Mouse (Mus musculus) CH12.LX (cell line): ENCODE results near the gene Adamts15. TPM values are rescaled to one million over a fixed set of nuclear protein-coding genes. Genes with fewer than 3 reads are reported as not detected.

Experiments used
- DNase-seq: peaks from one replicate; pipeline ENCODE4 v3.0.0-alpha.2; 2013; ENCODE audit errors: extremely low read depth
- H3K27ac ChIP-seq: 2 replicates; pipeline ENCODE4 v1.5.1; 2012; ENCODE audit warnings: low read depth, mild to moderate bottlenecking, control low read depth, moderate library complexity; ENCODE audit not compliant: insufficient read depth
- H3K27me3 ChIP-seq: replicated peaks from 2 replicates; pipeline ENCODE3; 2012; ENCODE audit warnings: inconsistent platforms
- H3K36me3 ChIP-seq, 2 experiments: replicated peaks in 1 of 2; 2 replicates each; pipeline versions ENCODE3 to v1.6.1; 2012; ENCODE audit warnings: inconsistent platforms in 1 of 2, low read length in 1 of 2, mild to moderate bottlenecking in 1 of 2, mixed read lengths in 1 of 2, moderate library complexity in 1 of 2; ENCODE audit not compliant: control insufficient read depth in 1 of 2, insufficient read depth in 1 of 2
- H3K4me1 ChIP-seq, 2 experiments: 2 replicates each; pipeline ENCODE4 v1.6.1; 2012; ENCODE audit warnings: inconsistent platforms in 1 of 2, moderate library complexity in 1 of 2; ENCODE audit not compliant: insufficient read depth in 2 of 2, control insufficient read depth in 1 of 2
- H3K4me2 ChIP-seq: 2 replicates; pipeline ENCODE4 v1.6.1; 2012; ENCODE audit warnings: low read depth, mild to moderate bottlenecking, control low read depth; ENCODE audit not compliant: poor library complexity, insufficient read depth, severe bottlenecking
- H3K4me3 ChIP-seq, 3 experiments: fragments of 150-350 bp in 1 of 3; sonication (generic) in 1 of 3; replicated peaks in 1 of 3; 2 replicates each; pipeline versions ENCODE3 to v1.5.1; 2011 to 2012; ENCODE audit warnings: low read depth in 2 of 3, low read length in 2 of 3, mild to moderate bottlenecking in 2 of 3, moderate library complexity in 2 of 3, control low read depth in 1 of 3, improper control_type of control experiment in 1 of 3, inconsistent platforms in 1 of 3, mixed read lengths in 1 of 3; ENCODE audit not compliant: poor library complexity in 1 of 3
- H3K79me2 ChIP-seq: replicated peaks from 2 replicates; pipeline ENCODE4 v1.6.1; 2012; ENCODE audit warnings: mild to moderate bottlenecking, moderate library complexity; ENCODE audit not compliant: control insufficient read depth, poor library complexity, insufficient read depth, severe bottlenecking; ENCODE audit errors: extremely low read depth
- H3K9ac ChIP-seq: 2 replicates; pipeline ENCODE4 v1.6.1; 2012; ENCODE audit warnings: low read depth, mild to moderate bottlenecking, control low read depth, moderate library complexity; ENCODE audit not compliant: insufficient read depth
- H3K9me3 ChIP-seq: replicated peaks from 2 replicates; pipeline ENCODE3; 2012; ENCODE audit warnings: low read length, inconsistent platforms, mixed read lengths
- BHLHE40 ChIP-seq: IDR thresholded peaks from 2 replicates; pipeline ENCODE4 v1.6.1; 2011; ENCODE audit warnings: mild to moderate bottlenecking, low read depth, low read length, improper control_type of control experiment
- CHD2 ChIP-seq: IDR thresholded peaks from 2 replicates; pipeline ENCODE4 v1.6.1; 2011; ENCODE audit warnings: low read length, improper control_type of control experiment
- CTCF ChIP-seq, 2 experiments: IDR thresholded peaks in 1 of 2; conservative IDR thresholded peaks in 1 of 2; 2 replicates each; pipeline ENCODE4 v1.5.1; 2011 to 2012; ENCODE audit warnings: low read depth in 2 of 2, low read length in 2 of 2, improper control_type of control experiment in 1 of 2, inconsistent platforms in 1 of 2, mild to moderate bottlenecking in 1 of 2, moderate library complexity in 1 of 2
- ETS1 ChIP-seq: conservative IDR thresholded peaks from 2 replicates; pipeline ENCODE4 v1.6.1; 2012; ENCODE audit warnings: low read depth, mild to moderate bottlenecking, inconsistent platforms, low read length, improper control_type of control experiment, moderate library complexity
- GABPA ChIP-seq: IDR thresholded peaks from 2 replicates; pipeline ENCODE4 v1.6.1; 2012; ENCODE audit warnings: low read depth, low read length, improper control_type of control experiment, inconsistent platforms; ENCODE audit not compliant: insufficient replicate concordance
- JUND ChIP-seq: conservative IDR thresholded peaks from 2 replicates; pipeline ENCODE4 v1.6.1; 2011; ENCODE audit warnings: low read depth, low read length, improper control_type of control experiment
- MAFK ChIP-seq: IDR thresholded peaks from 2 replicates; pipeline ENCODE4 v1.6.1; 2011; ENCODE audit warnings: low read length, improper control_type of control experiment; ENCODE audit not compliant: insufficient replicate concordance
- MEF2A ChIP-seq: IDR thresholded peaks from 2 replicates; pipeline ENCODE4 v1.6.1; 2014; ENCODE audit warnings: low read depth, mild to moderate bottlenecking, inconsistent platforms, low read length, improper control_type of control experiment, borderline replicate concordance
- NELFE ChIP-seq: IDR thresholded peaks from 2 replicates; pipeline ENCODE4 v1.6.1; 2011; ENCODE audit warnings: low read depth, low read length, improper control_type of control experiment
- NRF1 ChIP-seq: IDR thresholded peaks from 2 replicates; pipeline ENCODE4 v1.6.1; 2014; ENCODE audit warnings: low read depth, mild to moderate bottlenecking, inconsistent platforms, low read length, improper control_type of control experiment, moderate library complexity
- PAX5 ChIP-seq: IDR thresholded peaks from 2 replicates; pipeline ENCODE4 v1.6.1; 2012; ENCODE audit warnings: low read length, inconsistent platforms, mixed read lengths
- POLR2A ChIP-seq: IDR thresholded peaks from 2 replicates; pipeline ENCODE4 v1.6.1; 2011; ENCODE audit warnings: low read depth, mild to moderate bottlenecking, improper control_type of control experiment, low read length
- POLR2AphosphoS2 ChIP-seq: IDR thresholded peaks from 2 replicates; pipeline ENCODE4 v1.6.1; 2011; ENCODE audit warnings: low read depth, low read length, improper control_type of control experiment
- RCOR1 ChIP-seq: conservative IDR thresholded peaks from 2 replicates; pipeline ENCODE4 v1.6.1; 2012; ENCODE audit warnings: low read depth, mild to moderate bottlenecking, inconsistent platforms, low read length, improper control_type of control experiment
- TCF12 ChIP-seq: IDR thresholded peaks from 2 replicates; pipeline ENCODE4 v1.6.1; 2014; ENCODE audit warnings: low read depth, mild to moderate bottlenecking, inconsistent platforms, low read length, improper control_type of control experiment
- USF1 ChIP-seq: IDR thresholded peaks from 2 replicates; pipeline ENCODE4 v1.6.1; 2014; ENCODE audit warnings: low read depth, mild to moderate bottlenecking, inconsistent platforms, low read length, improper control_type of control experiment
- ZKSCAN1 ChIP-seq: IDR thresholded peaks from 2 replicates; pipeline ENCODE4 v1.6.1; 2012; ENCODE audit warnings: low read depth, inconsistent platforms, low read length, improper control_type of control experiment, borderline replicate concordance
- ZMIZ1 ChIP-seq: IDR thresholded peaks from 2 replicates; pipeline ENCODE4 v1.6.1; 2012; ENCODE audit warnings: low read depth, mild to moderate bottlenecking, inconsistent platforms, low read length, improper control_type of control experiment
- dilution Hi-C: fragments of 300-500 bp; cut with MboI; formaldehyde crosslinking; loops from 2 replicates; pipeline ENCODE4 v1.14.3; 2020; ENCODE audit warnings: low sequenced_read_pairs; ENCODE audit not compliant: extremely low pct_unique_long_range_greater_than_20kb, extremely low pct_ligation_motif_present
- in situ Hi-C: fragments of 300-500 bp; cut with MboI; formaldehyde crosslinking; loops from 3 replicates; pipeline ENCODE4 v1.14.3; 2019; ENCODE audit warnings: low sequenced_read_pairs, low pct_ligation_motif_present, low pct_unique_long_range_greater_than_20kb, mixed read lengths
- polyA plus RNA-seq: library from polyadenylated mRNA; unstranded; fragments of >175 nt; gene quantifications from 2 replicates; pipeline ENCODE4 v1.2.1, GENCODE M21; 2012; ENCODE audit warnings: low read depth; ENCODE audit not compliant: insufficient read length
- total RNA-seq, 2 experiments: library from RNA; depleted of rRNA; stranded (reverse); fragments of 300-350 nt in 1 of 2; fragments of >200 nt in 1 of 2; gene quantifications; 2 replicates each; pipeline ENCODE4 v1.2.3; 2012 to 2014

Gene Adamts15
- total and polyA plus RNA-seq, 3 experiments, result not detected

GRCm38 (mm10) chr9:30953287-30953686 is 31.0 kb upstream of the Adamts15 start (continued):
- no peak for TF ChIP-seq ZKSCAN1

- Histone ChIP-seq H3K4me2 (no peak overlapping the region), H3K79me2 (no peaks in the 10 kb centered on the region), H3K9ac (no peak overlapping the region), H3K27me3 (no peaks in the 10 kb centered on the region), H3K9me3 (no peaks in the 10 kb centered on the region)
- in situ Hi-C loops, result loop anchor here (5.0 kb wide), 1 partner anchor 136 kb away; no protein-coding TSS in a partner anchor
- no peak for TF ChIP-seq GABPA
- TF ChIP-seq CHD2, result no peak
- TF ChIP-seq ZKSCAN1, result no peak
- TF ChIP-seq BHLHE40, result no peak
- no peak for TF ChIP-seq MEF2A
- TF ChIP-seq USF1, result no peak
- TF ChIP-seq CTCF (conservative IDR thresholded peaks at IDR 0.05 in 1 of 2, IDR thresholded peaks at IDR 0.05 in 1 of 2; ENCODE audit: low read depth in 2 of 2, low read length in 2 of 2), result no peak
- TF ChIP-seq, all 38 proteins: peak for 0
- no peaks in the 10 kb centered on the region for H3K36me3 ChIP-seq
- no peak overlapping the region for H3K27ac ChIP-seq
- dilution Hi-C loops, result no loop called here
- H3K4me1 ChIP-seq, result no peaks in the 10 kb centered on the region
- H3K4me3 ChIP-seq, result no peak overlapping the region
- no peak for DNase-seq
These were observed 29.2 kb upstream of the Adamts15 start for GRCm38 (mm10) chr9:30951461-30951860.

DNA sequence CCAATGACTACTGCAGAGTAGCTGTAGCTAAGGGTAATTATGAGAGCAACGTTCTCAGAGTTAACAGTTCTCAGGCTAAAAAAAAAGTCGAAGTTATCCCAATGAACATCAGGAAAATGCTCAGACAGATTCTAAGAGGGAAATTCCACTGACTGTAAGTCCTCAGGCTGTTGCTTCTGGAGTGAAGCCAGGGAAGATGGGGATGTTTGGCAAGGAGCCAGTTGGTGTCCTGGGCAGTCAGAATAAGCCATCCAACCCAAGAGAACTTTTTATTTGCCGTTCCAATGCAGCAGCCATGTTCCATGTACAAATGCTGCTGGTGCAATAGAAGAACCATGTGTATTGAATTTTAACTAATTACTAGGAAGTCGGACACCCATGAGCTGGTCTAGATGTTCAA is 28.3 kb upstream of the Adamts15 start:
- Histone ChIP-seq H3K4me1 (no peaks in the 10 kb centered on the region), H3K9ac (no peak overlapping the region), H3K36me3 (no peaks in the 10 kb centered on the region)
- in situ Hi-C loops, result loop anchor here (5.0 kb wide), 1 partner anchor 137 kb away; no protein-coding TSS in a partner anchor
- no peak for TF ChIP-seq TCF12
- TF ChIP-seq, all 38 proteins: peak for 0
- no peaks in the 10 kb centered on the region for H3K9me3 ChIP-seq
- no peaks in the 10 kb centered on the region for H3K79me2 ChIP-seq
- H3K27me3 ChIP-seq, result no peaks in the 10 kb centered on the region
- no peak overlapping the region for H3K4me3 ChIP-seq
- dilution Hi-C loops, result no loop called here
- no peak for DNase-seq
- H3K4me2 ChIP-seq, result no peak overlapping the region
- no peak overlapping the region for H3K27ac ChIP-seq

GRCm38 (mm10) chr9:30949971-30950370 is 27.7 kb upstream of the Adamts15 start:
- no peak overlapping the region for H3K9ac ChIP-seq
- in situ Hi-C loops (loop anchor here (5.0 kb wide), 1 partner anchor 137 kb away; no protein-coding TSS in a partner anchor), dilution Hi-C loops (no loop called here)
- no peak overlapping the region for H3K4me2 ChIP-seq
- no peak overlapping the region for H3K27ac ChIP-seq
- no peaks in the 10 kb centered on the region for H3K27me3 ChIP-seq
- no peaks in the 10 kb centered on the region for H3K79me2 ChIP-seq
- no peak overlapping the region for H3K4me3 ChIP-seq
- H3K4me1 ChIP-seq, result no peaks in the 10 kb centered on the region
- no peaks in the 10 kb centered on the region for H3K9me3 ChIP-seq
- TF ChIP-seq PAX5 (no peak), TCF12 (no peak), ZKSCAN1 (no peak), BHLHE40 (no peak), POLR2A (no peak), NRF1 (no peak), NELFE (no peak), POLR2AphosphoS2 (no peak), CHD2 (no peak), ETS1 (no peak), RCOR1 (no peak), USF1 (no peak), MAFK (no peak), GABPA (no peak), JUND (no peak), ZMIZ1 (no peak)
- H3K36me3 ChIP-seq, result no peaks in the 10 kb centered on the region
- DNase-seq, result no peak
